Mouse (Mus musculus): ENCODE data around the gene Vmn1r124.
"Not testable (repeated sequence)": the region's sequence is repeated elsewhere in the genome, so short reads cannot be mapped to it uniquely, and the experiment has no call there.

Gene Vmn1r124

GRCm38 (mm10) chr7:21260517-21260916 lies at the start of gene Vmn1r124:
Gene Vmn1r124, minus strand, starts transcription at chr7:21260617.
- not testable (repeated sequence) for DNase-seq (ENCODE audit: low read depth in 1 of 2, low spot score in 2 of 2)

GRCm38 (mm10) chr7:21301367-21301766 lies 41.0 kb upstream of the Vmn1r124 start, which contains the start of gene Vmn1r126:
Gene Vmn1r126, minus strand, starts transcription at chr7:21301467.
- not testable (repeated sequence) for DNase-seq (ENCODE audit: low read depth in 1 of 2, low spot score in 2 of 2)

- not testable (repeated sequence) for DNase-seq (ENCODE audit: low read depth in 1 of 2, low spot score in 2 of 2)
These were observed 11.5 kb upstream of the Vmn1r124 start, which contains the start of gene Vmn1r125 for GRCm38 (mm10) chr7:21271879-21272278. Gene Vmn1r125, plus strand, starts transcription at chr7:21272179.
